Mouse (Mus musculus) limb, embryonic 10.5 days (tissue): Measurements from ENCODE around the gene Scube1. TPM values are rescaled to one million over a fixed set of nuclear protein-coding genes. Genes with fewer than 3 reads are reported as not detected.

Experiments used
- DNase-seq: peaks from one replicate; pipeline ENCODE4 v3.0.0-alpha.2; 2017; ENCODE audit warnings: low spot score
- H3K27ac ChIP-seq: fragments of 300-500 bp; sonication (generic); 2 replicates; pipeline ENCODE4 v1.5.1; 2016; ENCODE audit warnings: mild to moderate bottlenecking
- H3K27me3 ChIP-seq: fragments of 300-500 bp; sonication (generic); 2 replicates; pipeline ENCODE4 v1.6.1; 2016; ENCODE audit warnings: low read depth, mild to moderate bottlenecking; ENCODE audit not compliant: poor library complexity, severe bottlenecking
- H3K36me3 ChIP-seq: fragments of 300-500 bp; sonication (generic); 2 replicates; pipeline ENCODE4 v1.6.1; 2016; ENCODE audit warnings: mild to moderate bottlenecking, moderate library complexity
- H3K4me1 ChIP-seq: fragments of 300-500 bp; sonication (generic); 2 replicates; pipeline ENCODE4 v1.6.1; 2016
- H3K4me3 ChIP-seq: fragments of 300-500 bp; sonication (generic); 2 replicates; pipeline ENCODE4 v1.5.1; 2016; ENCODE audit warnings: mild to moderate bottlenecking, moderate library complexity
- H3K9me3 ChIP-seq: fragments of 300-500 bp; sonication (generic); replicated peaks from 2 replicates; pipeline ENCODE4 v1.6.1; 2016; ENCODE audit warnings: mild to moderate bottlenecking
- WGBS: fragments of 180-500 bp; shearing (Covaris S2); methylation state at CpG from one replicate; pipeline ENCODE4 v1.1.7; 2016; 5-methylcytosine and 5-hydroxymethylcytosine counted together
- polyA plus RNA-seq: library from polyadenylated mRNA; unstranded; fragments of >200 nt; fragmentation: Nextera tagmentation; extraction: Ambion mirVana; gene quantifications from 2 replicates; pipeline ENCODE4 v1.2.1, GENCODE M21; 2016

The Scube1 gene
- polyA plus RNA-seq, 1 experiment from 2014 or later = 124 TPM

GRCm38 (mm10) chr15:83583419-83584156 lies 141.2 kb downstream of the Scube1 start:
- DNase-seq = no peak
- no peaks in the 10 kb centered on the region for H3K9me3 ChIP-seq
- H3K27ac ChIP-seq = no peak overlapping the region; the same call in 1 of the 2 replicates
- H3K4me3 ChIP-seq = no peak overlapping the region
- peaks cover 99% of the 10 kb centered on the region for H3K36me3 ChIP-seq
- 79% methylated on average over 8 of the region's 8 CpGs for WGBS
- H3K4me1 ChIP-seq = no peaks in the 10 kb centered on the region
- H3K27me3 ChIP-seq = no peaks in the 10 kb centered on the region

- Histone ChIP-seq H3K36me3 (peaks cover 99% of the 10 kb centered on the region), H3K4me3 (no peak overlapping the region), H3K9me3 (no peaks in the 10 kb centered on the region), H3K27ac (no peak overlapping the region), H3K27me3 (no peaks in the 10 kb centered on the region), H3K4me1 (no peaks in the 10 kb centered on the region)
- WGBS = 88% methylated on average over 4 of the region's 4 CpGs
- no peak for DNase-seq
Measured at GRCm38 (mm10) chr15:83582931-83583330, 141.9 kb downstream of the Scube1 start.

GRCm38 (mm10) chr15:83576651-83577050 lies 148.2 kb downstream of the Scube1 start:
- 92% methylated on average over 9 of the region's 9 CpGs for WGBS
- H3K27me3 ChIP-seq = no peaks in the 10 kb centered on the region
- H3K4me3 ChIP-seq = no peak overlapping the region
- no peak overlapping the region for H3K27ac ChIP-seq
- peaks cover 83% of the 10 kb centered on the region for H3K36me3 ChIP-seq
- no peaks in the 10 kb centered on the region for H3K4me1 ChIP-seq
- no peak for DNase-seq
- H3K9me3 ChIP-seq = no peaks in the 10 kb centered on the region

- Histone ChIP-seq H3K27me3 (no peaks in the 10 kb centered on the region), H3K4me1 (no peaks in the 10 kb centered on the region), H3K4me3 (no peak overlapping the region), H3K36me3 (peaks cover 72% of the 10 kb centered on the region), H3K27ac (no peak overlapping the region), H3K9me3 (no peaks in the 10 kb centered on the region)
- DNase-seq = no peak
- WGBS = 93% methylated on average over 8 of the region's 8 CpGs
Measured at GRCm38 (mm10) chr15:83575543-83575942, 149.3 kb downstream of the Scube1 start.

GRCm38 (mm10) chr15:83574731-83575351 lies 150.0 kb downstream of the Scube1 start:
- Histone ChIP-seq H3K27ac (no peak overlapping the region), H3K9me3 (no peaks in the 10 kb centered on the region), H3K36me3 (peaks cover 65% of the 10 kb centered on the region), H3K27me3 (no peaks in the 10 kb centered on the region), H3K4me1 (no peaks in the 10 kb centered on the region), H3K4me3 (no peak overlapping the region)
- DNase-seq = no peak
- 88% methylated on average over 6 of the region's 6 CpGs for WGBS

- H3K27ac ChIP-seq = no peak overlapping the region
- peaks cover 52% of the 10 kb centered on the region for H3K36me3 ChIP-seq
- WGBS = 97% methylated on average over 12 of the region's 12 CpGs
- DNase-seq = no peak
- no peaks in the 10 kb centered on the region for H3K9me3 ChIP-seq
- no peak overlapping the region for H3K4me3 ChIP-seq
- no peaks in the 10 kb centered on the region for H3K4me1 ChIP-seq
- H3K27me3 ChIP-seq = no peaks in the 10 kb centered on the region
Measured at GRCm38 (mm10) chr15:83573606-83574005, 151.2 kb downstream of the Scube1 start.

- Histone ChIP-seq H3K4me3 (no peak overlapping the region), H3K4me1 (no peaks in the 10 kb centered on the region), H3K27ac (no peak overlapping the region), H3K9me3 (no peaks in the 10 kb centered on the region), H3K27me3 (no peaks in the 10 kb centered on the region), H3K36me3 (peaks cover 38% of the 10 kb centered on the region)
- 88% methylated on average over 4 of the region's 4 CpGs for WGBS
- no peak for DNase-seq
Measured at GRCm38 (mm10) chr15:83572132-83572531, 152.7 kb downstream of the Scube1 start.

- H3K36me3 ChIP-seq = peaks cover 33% of the 10 kb centered on the region
- no peak overlapping the region for H3K4me3 ChIP-seq
- H3K27ac ChIP-seq = no peak overlapping the region
- WGBS = 94% methylated on average over 5 of the region's 5 CpGs
- H3K9me3 ChIP-seq = no peaks in the 10 kb centered on the region
- H3K27me3 ChIP-seq = no peaks in the 10 kb centered on the region
- no peak for DNase-seq
- no peaks in the 10 kb centered on the region for H3K4me1 ChIP-seq
Measured at GRCm38 (mm10) chr15:83571636-83572035, 153.2 kb downstream of the Scube1 start.

- H3K9me3 ChIP-seq = no peaks in the 10 kb centered on the region
- no peak overlapping the region for H3K4me3 ChIP-seq
- no peak overlapping the region for H3K27ac ChIP-seq
- peaks cover 23% of the 10 kb centered on the region for H3K36me3 ChIP-seq
- H3K4me1 ChIP-seq = no peaks in the 10 kb centered on the region
- WGBS = 73% methylated on average over 2 of the region's 2 CpGs
- DNase-seq = no peak
- no peaks in the 10 kb centered on the region for H3K27me3 ChIP-seq
Measured at GRCm38 (mm10) chr15:83570641-83571040, 154.2 kb downstream of the Scube1 start.

- Histone ChIP-seq H3K4me3 (no peak overlapping the region), H3K4me1 (0 out of 2 replicates have a peak, but pooled peaks cover 7% of the 10 kb centered on the region), H3K27ac (no peak overlapping the region), H3K36me3 (peaks cover 13% of the 10 kb centered on the region), H3K27me3 (no peaks in the 10 kb centered on the region), H3K9me3 (no peaks in the 10 kb centered on the region)
- WGBS = 57% methylated on average over 11 of the region's 11 CpGs
- DNase-seq = no peak
Measured at GRCm38 (mm10) chr15:83569682-83570081, 155.1 kb downstream of the Scube1 start.

GRCm38 (mm10) chr15:83568544-83568943 lies 156.3 kb downstream of the Scube1 start:
- 95% methylated on average over 5 of the region's 5 CpGs for WGBS
- Histone ChIP-seq H3K4me1 (peaks cover 16% of the 10 kb centered on the region), H3K4me3 (no peak overlapping the region), H3K36me3 (peaks cover 2% of the 10 kb centered on the region), H3K9me3 (no peaks in the 10 kb centered on the region), H3K27ac (no peak overlapping the region), H3K27me3 (no peaks in the 10 kb centered on the region)
- DNase-seq = no peak

GRCm38 (mm10) chr15:83567728-83568127 lies 157.1 kb downstream of the Scube1 start:
- Histone ChIP-seq H3K4me3 (no peak overlapping the region), H3K9me3 (no peaks in the 10 kb centered on the region), H3K36me3 (no peaks in the 10 kb centered on the region), H3K4me1 (peaks cover 24% of the 10 kb centered on the region), H3K27ac (no peak overlapping the region), H3K27me3 (no peaks in the 10 kb centered on the region)
- WGBS = 88% methylated on average over 3 of the region's 3 CpGs
- no peak for DNase-seq

- H3K4me1 ChIP-seq = peaks cover 28% of the 10 kb centered on the region
- no peak overlapping the region for H3K4me3 ChIP-seq
- 0 out of 2 replicates have a peak overlapping the region, but pooled peaks have one; percentile 10 for H3K27ac ChIP-seq
- no peaks in the 10 kb centered on the region for H3K36me3 ChIP-seq
- H3K27me3 ChIP-seq = no peaks in the 10 kb centered on the region
- DNase-seq = no peak
- no peaks in the 10 kb centered on the region for H3K9me3 ChIP-seq
- WGBS = 76% methylated on average over 5 of the region's 5 CpGs
Measured at GRCm38 (mm10) chr15:83566006-83566405, 158.8 kb downstream of the Scube1 start.
